Mouse (Mus musculus): ENCODE data around the gene Gpr146.

GRCm38 (mm10) chr5:139432333-139432732, 54.8 kb downstream of the Gpr146 start:
- TF ChIP-seq CTCF (IDR thresholded peaks at IDR 0.05; ENCODE audit: low read depth, low read length): no peak
- no peak for TF ChIP-seq TAL1 (conservative IDR thresholded peaks at IDR 0.05; ENCODE audit: low read depth, low read length)
